Mouse (Mus musculus) A20 (cell line): Measurements from ENCODE around the gene Dusp12.
A peak's percentile ranks its signal among the peaks of the same experiment; 100 is the strongest.

Experiments used
- DNase-seq: peaks from one replicate; pipeline ENCODE4 v3.0.0-alpha.2; 2011; ENCODE audit warnings: low read depth, low spot score

Dusp12 gene

GRCm38 (mm10) chr1:170863033-170863432, 22.3 kb downstream of the Dusp12 start:
- no peak for DNase-seq

GRCm38 (mm10) chr1:170862435-170862717, 23.0 kb downstream of the Dusp12 start:
- DNase-seq, result no peak

GRCm38 (mm10) chr1:170861671-170862434, 23.5 kb downstream of the Dusp12 start:
- peak; percentile 63 for DNase-seq

GRCm38 (mm10) chr1:170858872-170859271, 26.5 kb downstream of the Dusp12 start:
- DNase-seq, result peak; percentile 35

- DNase-seq, result no peak
These were observed 28.0 kb downstream of the Dusp12 start for GRCm38 (mm10) chr1:170857369-170857768.

- peak; percentile 26 for DNase-seq
These were observed 30.1 kb downstream of the Dusp12 start for GRCm38 (mm10) chr1:170855056-170855760.

GRCm38 (mm10) chr1:170853604-170854003, 31.7 kb downstream of the Dusp12 start:
- DNase-seq, result peak; percentile 86

GRCm38 (mm10) chr1:170850637-170851624, 34.4 kb downstream of the Dusp12 start:
- no peak for DNase-seq

GRCm38 (mm10) chr1:170850007-170850406, 35.3 kb downstream of the Dusp12 start:
- DNase-seq, result no peak

GRCm38 (mm10) chr1:170845448-170846307, 39.7 kb downstream of the Dusp12 start:
- DNase-seq, result no peak

GRCm38 (mm10) chr1:170844380-170844779, 41.0 kb downstream of the Dusp12 start:
- peak; percentile 44 for DNase-seq

- peak; percentile 52 for DNase-seq
These were observed 45.7 kb downstream of the Dusp12 start for GRCm38 (mm10) chr1:170839685-170840084.

GRCm38 (mm10) chr1:170834756-170835155, 50.6 kb downstream of the Dusp12 start:
- DNase-seq, result no peak

GRCm38 (mm10) chr1:170829781-170830180, 55.6 kb downstream of the Dusp12 start:
- no peak for DNase-seq

- no peak for DNase-seq
These were observed 56.0 kb downstream of the Dusp12 start for GRCm38 (mm10) chr1:170829344-170829743.
